Comparison of ENCODE assay signal across 9 mouse cellular contexts in genomic region chr17:56269153-56269630, GRCm38 (mm10). TPM values are rescaled to one million over a fixed set of nuclear protein-coding genes. Genes with fewer than 3 reads are reported as not detected.
A peak's percentile ranks its signal among the peaks of the same experiment; 100 is the strongest.
DNase-seq lines count a peak whose midpoint lies in the region; ATAC-seq and TF ChIP-seq lines count a peak whose summit lies in the region.
"Had no signal": no experiment of that assay in that cellular context is flagged by ENCODE, and none has a peak within 500 bp of the region (broad histone marks: within the 10 kb centered on the region; RNA-seq: fewer than 3 reads in every experiment).

No protein-coding gene starts in this region.

- no peaks in the 10 kb centered on the region for H3K4me1 ChIP-seq in embryonic facial prominence, embryonic 14.5 days (ENCODE audit: control insufficient read depth, insufficient read depth, low read length)
- no peaks in the 10 kb centered on the region; the same call in 1 of the 2 replicates for H3K4me1 ChIP-seq in lung, embryonic 14.5 days (ENCODE audit: insufficient read depth)
- H3K4me1 ChIP-seq in neural tube, embryonic 15.5 days: peaks cover 23% of the 10 kb centered on the region

- peak; percentile 88 for ATAC-seq in embryonic facial prominence, embryonic 14.5 days (ENCODE audit: low read depth)
- peak; percentile 85 for ATAC-seq in lung, embryonic 14.5 days (ENCODE audit: insufficient read depth)
- peak; percentile 86 for ATAC-seq in neural tube, embryonic 15.5 days (ENCODE audit: low FRiP score)

- peak overlapping the region; percentile 66 for H3K4me2 ChIP-seq in embryonic facial prominence, embryonic 14.5 days (ENCODE audit: low read depth, low read length)
- H3K4me2 ChIP-seq in lung, embryonic 14.5 days: peak overlapping the region; percentile 69
- peak overlapping the region; percentile 76 for H3K4me2 ChIP-seq in neural tube, embryonic 15.5 days

- TF ChIP-seq CTCF in layer of hippocampus, adult 2 months (conservative IDR thresholded peaks at IDR 0.05): 0 out of 2 replicates have a peak, but pooled peaks have one; percentile 4
- no peak for TF ChIP-seq CTCF in lung, embryonic 14.5 days (IDR thresholded peaks at IDR 0.05; ENCODE audit: low read depth)

- H3K27me3 ChIP-seq in embryonic facial prominence, embryonic 14.5 days (replicated peaks; ENCODE audit: control insufficient read depth, insufficient read depth, low read length): no peaks in the 10 kb centered on the region
- no peaks in the 10 kb centered on the region for H3K27me3 ChIP-seq in lung, embryonic 14.5 days (ENCODE audit: insufficient read depth, low read length)
- H3K27me3 ChIP-seq in neural tube, embryonic 15.5 days (replicated peaks): no peaks in the 10 kb centered on the region

- intact Hi-C loops in heart, postnatal 25 days (cut with DNase I): no loop called here

- H3K4me3 ChIP-seq in embryonic facial prominence, embryonic 14.5 days (ENCODE audit: low read depth, low read length): peak overlapping the region; percentile 35
- H3K4me3 ChIP-seq in layer of hippocampus, adult 2 months: peak overlapping the region; percentile 59
- H3K4me3 ChIP-seq in lung, embryonic 14.5 days (ENCODE audit: low read depth, low read length): peak overlapping the region; percentile 39
- peak overlapping the region; percentile 42 for H3K4me3 ChIP-seq in neural tube, embryonic 15.5 days (replicated peaks)

- peak; percentile 52 to 62 for DNase-seq in CD8-positive naive resting alpha-beta T cell, adult 2 months (ENCODE audit: low read depth in 2 of 2, low spot score in 2 of 2)
- DNase-seq in adrenal gland, postnatal 14 days: peak; percentile 74
- DNase-seq in embryonic facial prominence, embryonic 14.5 days (ENCODE audit: low spot score): peak; percentile 94
- DNase-seq in heart, postnatal 25 days (ENCODE audit: low spot score): peak; percentile 50
- DNase-seq in layer of hippocampus, adult 2 months (ENCODE audit: low spot score in 2 of 2): peak; percentile 70 to 86
- DNase-seq in lung, embryonic 14.5 days: peak; percentile 92
- no peak for DNase-seq in ovary, postnatal 10 days (ENCODE audit: low spot score)

- H3K9me3 ChIP-seq in embryonic facial prominence, embryonic 14.5 days (ENCODE audit: control insufficient read depth, low read length): no peaks in the 10 kb centered on the region
- H3K9me3 ChIP-seq in lung, embryonic 14.5 days (ENCODE audit: low read depth, low read length): no peaks in the 10 kb centered on the region
- no peaks in the 10 kb centered on the region for H3K9me3 ChIP-seq in neural tube, embryonic 15.5 days (replicated peaks)

- peak overlapping the region; percentile 77 for H3K27ac ChIP-seq in embryonic facial prominence, embryonic 14.5 days (replicated peaks; ENCODE audit: low read depth, low read length)
- H3K27ac ChIP-seq in layer of hippocampus, adult 2 months: peak overlapping the region; percentile 93
- peak overlapping the region; percentile 78 for H3K27ac ChIP-seq in lung, embryonic 14.5 days (ENCODE audit: low read depth)
- peak overlapping the region; percentile 89 for H3K27ac ChIP-seq in neural tube, embryonic 15.5 days (replicated peaks)

- WGBS in embryonic facial prominence, embryonic 14.5 days: 18% methylated on average over 12 of the region's 12 CpGs
- whole genome bisulfite sequencing in lung, embryonic 14.5 days: 16% methylated on average over 12 of the region's 12 CpGs
- WGBS in neural tube, embryonic 15.5 days: 15% methylated on average over 12 of the region's 12 CpGs

- H3K36me3 ChIP-seq in embryonic facial prominence, embryonic 14.5 days (ENCODE audit: control insufficient read depth, insufficient read depth, low read length): peaks cover 12% of the 10 kb centered on the region; the same call in 1 of the 2 replicates
- peaks cover 43% of the 10 kb centered on the region for H3K36me3 ChIP-seq in lung, embryonic 14.5 days (ENCODE audit: insufficient read depth)
- H3K36me3 ChIP-seq in neural tube, embryonic 15.5 days: peaks cover 5% of the 10 kb centered on the region

- peak overlapping the region; percentile 64 for H3K9ac ChIP-seq in embryonic facial prominence, embryonic 14.5 days (ENCODE audit: low read depth, low read length)
- peak overlapping the region; percentile 43 for H3K9ac ChIP-seq in lung, embryonic 14.5 days
- H3K9ac ChIP-seq in neural tube, embryonic 15.5 days (replicated peaks): peak overlapping the region; percentile 55

RNA-seq across cellular contexts. Expression of gene Ticam1, which starts 7.4 kb away (rescaled TPM):
- 18.7 and 20.9 TPM in 2 replicates for total RNA-seq in adrenal gland, postnatal 14 days (2021)
- polyA plus RNA-seq in embryonic facial prominence, embryonic 14.5 days (2014; fragmentation: Nextera tagmentation; extraction: Ambion mirVana): 6.9 and 8.1 TPM in 2 replicates
- total RNA-seq in heart, postnatal 25 days (2021): 1 to 10 TPM; 7.6 to 9.8 TPM
- total RNA-seq in layer of hippocampus, adult 2 months (2021): 1 to 10 TPM; 6.1 to 7.1 TPM
- 4.5 and 4.9 TPM in 2 replicates for polyA plus RNA-seq in lung, embryonic 14.5 days (2014; fragmentation: Nextera tagmentation; extraction: Ambion mirVana)
- 1.2 and 2.9 TPM in 2 replicates for polyA plus RNA-seq in neural tube, embryonic 15.5 days (2015; fragmentation: Nextera tagmentation; extraction: Ambion mirVana)

RNA-seq across cellular contexts. Expression of gene Fem1a, which starts 12.6 kb away (rescaled TPM):
- 27.1 and 29.5 TPM in 2 replicates for total RNA-seq in adrenal gland, postnatal 14 days (2021)
- polyA plus RNA-seq in embryonic facial prominence, embryonic 14.5 days (2014; fragmentation: Nextera tagmentation; extraction: Ambion mirVana): 19.6 and 20.5 TPM in 2 replicates
- 100 to 1,000 TPM; 102 to 105 TPM for total RNA-seq in heart, postnatal 25 days (2021)
- 10 to 100 TPM; 36.4 to 37.1 TPM for total RNA-seq in layer of hippocampus, adult 2 months (2021)
- polyA plus RNA-seq in lung, embryonic 14.5 days (2014; fragmentation: Nextera tagmentation; extraction: Ambion mirVana): 14.5 and 15.4 TPM in 2 replicates
- 16.2 and 16.9 TPM in 2 replicates for polyA plus RNA-seq in neural tube, embryonic 15.5 days (2015; fragmentation: Nextera tagmentation; extraction: Ambion mirVana)

RNA-seq across cellular contexts. Expression of gene Plin3, which starts 23.5 kb away (rescaled TPM):
- total RNA-seq in adrenal gland, postnatal 14 days (2021): 76.9 and 106 TPM in 2 replicates
- polyA plus RNA-seq in embryonic facial prominence, embryonic 14.5 days (2014; fragmentation: Nextera tagmentation; extraction: Ambion mirVana): 76.9 and 88.4 TPM in 2 replicates
- total RNA-seq in heart, postnatal 25 days (2021): 100 to 1,000 TPM; 154 to 171 TPM
- 10 to 100 TPM; 16.8 to 17.2 TPM for total RNA-seq in layer of hippocampus, adult 2 months (2021)
- polyA plus RNA-seq in lung, embryonic 14.5 days (2014; fragmentation: Nextera tagmentation; extraction: Ambion mirVana): 69.7 and 71.0 TPM in 2 replicates
- polyA plus RNA-seq in neural tube, embryonic 15.5 days (2015; fragmentation: Nextera tagmentation; extraction: Ambion mirVana): 13.2 and 28.7 TPM in 2 replicates

RNA-seq across cellular contexts. Expression of gene Arrdc5, which starts 30.9 kb away (rescaled TPM):
- not detected in 2 replicates for total RNA-seq in adrenal gland, postnatal 14 days (2021)
- polyA plus RNA-seq in embryonic facial prominence, embryonic 14.5 days (2014; fragmentation: Nextera tagmentation; extraction: Ambion mirVana): not detected in 2 replicates
- not detected for total RNA-seq in heart, postnatal 25 days (2021)
- total RNA-seq in layer of hippocampus, adult 2 months (2021): not detected
- not detected in 2 replicates for polyA plus RNA-seq in lung, embryonic 14.5 days (2014; fragmentation: Nextera tagmentation; extraction: Ambion mirVana)
- 0.34 TPM in 1 of 2 replicates, not detected in the other for polyA plus RNA-seq in neural tube, embryonic 15.5 days (2015; fragmentation: Nextera tagmentation; extraction: Ambion mirVana)
- total RNA-seq: left cerebral cortex, adult 8-10 months had no signal

RNA-seq across cellular contexts. Expression of gene Uhrf1, which starts 33.9 kb away (rescaled TPM):
- 25.6 and 29.3 TPM in 2 replicates for total RNA-seq in adrenal gland, postnatal 14 days (2021)
- 74.8 and 90.9 TPM in 2 replicates for polyA plus RNA-seq in embryonic facial prominence, embryonic 14.5 days (2014; fragmentation: Nextera tagmentation; extraction: Ambion mirVana)
- total RNA-seq in heart, postnatal 25 days (2021): 1 to 10 TPM; 3.7 to 4.3 TPM
- total RNA-seq in layer of hippocampus, adult 2 months (2021): 1 to 10 TPM; 1.7 to 2.1 TPM
- polyA plus RNA-seq in lung, embryonic 14.5 days (2014; fragmentation: Nextera tagmentation; extraction: Ambion mirVana): 137 and 147 TPM in 2 replicates
- 13.8 and 59.4 TPM in 2 replicates for polyA plus RNA-seq in neural tube, embryonic 15.5 days (2015; fragmentation: Nextera tagmentation; extraction: Ambion mirVana)
